Mouse (Mus musculus) midbrain, embryonic 11.5 days (tissue): ENCODE measurements around the gene Gls. TPM values are rescaled to one million over a fixed set of nuclear protein-coding genes. Genes with fewer than 3 reads are reported as not detected.

Experiments used
- ATAC-seq: fragments of 200-750 bp; cut with Nextera tagmentation; 2 replicates; pipeline ENCODE4 v1.8.0; 2017; ENCODE audit warnings: moderate TSS enrichment, moderate library complexity; ENCODE audit not compliant: low FRiP score
- DNase-seq: peaks from one replicate; pipeline ENCODE4 v3.0.0; 2015; ENCODE audit warnings: low spot score; ENCODE audit errors: missing footprints
- H3K27ac ChIP-seq: fragments of 300-500 bp; sonication (generic); 2 replicates; pipeline ENCODE4 v1.5.1; 2014; ENCODE audit warnings: low read depth, low read length
- H3K27me3 ChIP-seq: fragments of 300-500 bp; sonication (generic); 2 replicates; pipeline ENCODE4 v1.6.1; 2014; ENCODE audit warnings: mild to moderate bottlenecking, low read length, moderate library complexity, mixed read lengths; ENCODE audit not compliant: control insufficient read depth, insufficient read depth
- H3K36me3 ChIP-seq: fragments of 300-500 bp; sonication (generic); 2 replicates; pipeline ENCODE4 v1.6.1; 2014; ENCODE audit warnings: mild to moderate bottlenecking, low read length, moderate library complexity, mixed read lengths; ENCODE audit not compliant: control insufficient read depth, insufficient read depth
- H3K4me1 ChIP-seq: fragments of 300-500 bp; sonication (generic); 2 replicates; pipeline ENCODE4 v1.6.1; 2014; ENCODE audit warnings: low read length; ENCODE audit not compliant: control insufficient read depth, insufficient read depth
- H3K4me2 ChIP-seq: fragments of 300-500 bp; sonication (generic); 2 replicates; pipeline ENCODE4 v1.6.1; 2014; ENCODE audit warnings: mild to moderate bottlenecking, moderate library complexity
- H3K4me3 ChIP-seq: fragments of 300-500 bp; sonication (generic); 2 replicates; pipeline ENCODE4 v1.5.1; 2014; ENCODE audit warnings: low read depth, low read length
- H3K9ac ChIP-seq: fragments of 300-500 bp; sonication (generic); 2 replicates; pipeline ENCODE4 v1.6.1; 2014; ENCODE audit warnings: low read length
- H3K9me3 ChIP-seq: fragments of 300-500 bp; sonication (generic); 2 replicates; pipeline ENCODE4 v1.6.1; 2016; ENCODE audit warnings: low read length; ENCODE audit not compliant: control insufficient read depth
- WGBS: fragments of 180-500 bp; shearing (Covaris S2); extraction: QIAGEN DNeasy Blood & Tissue Kit; methylation state at CpG from one replicate; pipeline ENCODE4 v1.1.7; 2014; 5-methylcytosine and 5-hydroxymethylcytosine counted together
- polyA plus RNA-seq: library from polyadenylated mRNA; unstranded; fragments of >200 nt; fragmentation: Nextera tagmentation; extraction: Ambion mirVana; gene quantifications from 2 replicates; pipeline ENCODE4 v1.2.1, GENCODE M21; 2014

The Gls gene
- polyA plus RNA-seq, 1 experiment from 2014 or later, result 28.8 TPM

DNA sequence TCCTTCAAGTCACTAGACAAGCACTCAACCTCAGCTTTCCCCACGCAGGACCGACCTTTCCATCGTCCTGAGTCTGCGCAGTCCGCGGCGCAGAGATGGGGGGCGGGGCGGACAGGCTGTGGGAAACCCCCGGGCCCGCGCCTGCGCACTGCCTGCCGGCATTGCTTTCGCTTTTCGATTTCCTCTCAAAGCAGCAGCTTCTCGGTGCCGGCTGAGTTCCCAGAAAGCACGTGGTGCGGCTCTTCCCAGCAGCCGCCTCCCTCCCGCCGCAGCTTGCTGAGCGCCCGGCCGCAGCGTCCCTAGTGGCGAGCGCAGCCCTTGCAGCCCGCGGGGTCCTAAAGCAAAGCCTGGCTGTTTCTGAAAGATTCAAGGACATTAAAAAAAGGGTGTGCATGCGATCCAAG is 119.4 kb downstream of the Gls start:
- ATAC-seq (peak; percentile 97), DNase-seq (peak; percentile 100)
- no peaks in the 10 kb centered on the region for H3K36me3 ChIP-seq
- peak overlapping the region; percentile 29; the same call in 1 of the 2 replicates for H3K4me3 ChIP-seq
- no peaks in the 10 kb centered on the region for H3K27me3 ChIP-seq
- WGBS, result 1% methylated on average over 31 of the region's 32 CpGs
- H3K9ac ChIP-seq, result peak overlapping the region; percentile 69
- no peak overlapping the region for H3K27ac ChIP-seq
- no peaks in the 10 kb centered on the region for H3K9me3 ChIP-seq
- peaks cover 4% of the 10 kb centered on the region; the same call in 1 of the 2 replicates for H3K4me1 ChIP-seq
- peak overlapping the region; percentile 62 for H3K4me2 ChIP-seq

Other genes with a start within 250 kb of the Gls start
- gene Stat4, start 246.1 kb downstream of the Gls start, polyA plus RNA-seq, result 2.1 and 2.5 TPM in 2 replicates
- 15.0 and 16.3 TPM in 2 replicates for gene Stat1, start 113.8 kb downstream of the Gls start, polyA plus RNA-seq